Mouse (Mus musculus) intestine, embryonic 16.5 days (tissue): ENCODE results near the gene Mum1. TPM values are rescaled to one million over a fixed set of nuclear protein-coding genes. Genes with fewer than 3 reads are reported as not detected.

Experiments used
- ATAC-seq: fragments of 200-750 bp; cut with Nextera tagmentation; 2 replicates; pipeline ENCODE4 v1.8.0; 2017; ENCODE audit warnings: moderate TSS enrichment, moderate library complexity
- H3K27ac ChIP-seq: fragments of 300-500 bp; sonication (generic); 2 replicates; pipeline ENCODE4 v1.5.1; 2014; ENCODE audit warnings: mild to moderate bottlenecking, low read length
- H3K27me3 ChIP-seq: fragments of 300-500 bp; sonication (generic); replicated peaks from 2 replicates; pipeline ENCODE4 v1.6.1; 2014; ENCODE audit warnings: low read length, control low read depth, mixed read lengths; ENCODE audit not compliant: control insufficient read depth, insufficient read depth
- H3K36me3 ChIP-seq: fragments of 300-500 bp; sonication (generic); 2 replicates; pipeline ENCODE4 v1.6.1; 2014; ENCODE audit warnings: low read length, control low read depth; ENCODE audit not compliant: control insufficient read depth, insufficient read depth
- H3K4me1 ChIP-seq: fragments of 300-500 bp; sonication (generic); 2 replicates; pipeline ENCODE4 v1.6.1; 2014; ENCODE audit warnings: low read length, control low read depth, mixed read lengths; ENCODE audit not compliant: control insufficient read depth, insufficient read depth
- H3K4me2 ChIP-seq: fragments of 300-500 bp; sonication (generic); 2 replicates; pipeline ENCODE4 v1.6.1; 2014; ENCODE audit warnings: low read depth, low read length, control low read depth
- H3K4me3 ChIP-seq: fragments of 300-500 bp; sonication (generic); 2 replicates; pipeline ENCODE4 v1.5.1; 2014; ENCODE audit warnings: mild to moderate bottlenecking, low read length
- H3K9ac ChIP-seq: fragments of 300-500 bp; sonication (generic); 2 replicates; pipeline ENCODE4 v1.6.1; 2014; ENCODE audit warnings: low read depth, low read length
- H3K9me3 ChIP-seq: fragments of 300-500 bp; sonication (generic); 2 replicates; pipeline ENCODE4 v1.6.1; 2016; ENCODE audit warnings: low read length, control low read depth; ENCODE audit not compliant: control insufficient read depth
- WGBS: fragments of 180-500 bp; shearing (Covaris S2); extraction: QIAGEN DNeasy Blood & Tissue Kit; methylation state at CpG from one replicate; pipeline ENCODE4 v1.1.7; 2014; 5-methylcytosine and 5-hydroxymethylcytosine counted together
- polyA plus RNA-seq: library from polyadenylated mRNA; unstranded; fragments of >200 nt; fragmentation: Nextera tagmentation; extraction: Ambion mirVana; gene quantifications from 2 replicates; pipeline ENCODE4 v1.2.1, GENCODE M21; 2015

The Mum1 gene
- polyA plus RNA-seq, 1 experiment from 2014 or later = 40.9 TPM

DNA sequence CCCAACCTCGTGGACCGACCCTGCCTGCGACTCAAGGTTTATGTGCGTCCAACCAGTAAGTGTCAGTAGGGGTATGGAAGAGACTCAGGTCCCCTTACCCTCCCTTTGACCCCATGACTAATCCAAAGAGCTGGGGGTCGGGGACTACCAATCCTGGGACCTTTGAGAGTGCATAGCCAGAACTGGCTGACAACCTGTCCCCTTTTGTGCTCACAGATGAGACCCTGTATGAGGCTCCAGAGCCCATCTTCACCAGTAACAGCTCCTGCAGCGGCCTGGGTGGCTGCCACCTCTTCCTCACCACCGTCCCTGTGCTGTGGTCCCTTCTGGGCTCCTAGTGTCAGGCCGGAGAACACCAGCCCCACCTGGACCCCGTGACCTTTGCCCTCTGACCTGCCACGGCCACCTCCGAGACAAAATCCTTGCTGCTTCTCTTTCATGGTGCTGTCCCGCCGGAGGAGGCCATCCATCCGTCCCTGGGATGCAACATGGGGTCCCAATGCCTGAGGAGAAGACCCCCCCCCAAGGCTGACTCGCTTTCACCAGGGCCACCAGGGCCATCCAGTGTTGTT lies 37.7 kb upstream of the Mum1 start:
- 86% methylated on average over 15 of the region's 15 CpGs for WGBS
- Histone ChIP-seq H3K9ac (no peak overlapping the region), H3K4me3 (no peak overlapping the region), H3K4me1 (peaks cover 12% of the 10 kb centered on the region), H3K27ac (no peak overlapping the region), H3K4me2 (no peak overlapping the region), H3K9me3 (no peaks in the 10 kb centered on the region), H3K27me3 (peaks cover 29% of the 10 kb centered on the region), H3K36me3 (no peaks in the 10 kb centered on the region)
- ATAC-seq = no peak

DNA sequence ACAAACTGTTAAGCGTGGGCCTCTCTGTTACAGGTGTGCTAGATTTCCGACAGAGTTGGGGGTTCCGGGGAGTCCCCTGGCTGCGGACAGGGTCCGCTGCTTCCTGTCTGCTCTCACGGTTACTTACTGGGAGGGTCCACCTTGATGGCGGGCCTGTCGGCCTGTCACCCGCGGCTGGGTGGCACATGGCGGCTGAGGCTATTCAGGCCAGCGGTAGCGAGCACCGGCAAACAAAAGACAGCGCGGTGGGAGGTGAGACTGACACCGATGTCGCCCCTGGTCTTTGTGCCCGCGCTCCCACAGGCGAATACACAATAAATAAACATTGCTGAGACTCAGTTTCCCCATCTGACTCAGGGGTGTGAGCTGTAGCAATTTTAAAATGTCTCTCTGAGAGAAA lies 36.2 kb upstream of the Mum1 start:
- peaks cover 29% of the 10 kb centered on the region for H3K27me3 ChIP-seq
- peak overlapping the region; percentile 76 for H3K4me2 ChIP-seq
- H3K27ac ChIP-seq = no peak overlapping the region
- H3K4me3 ChIP-seq = peak overlapping the region; percentile 47
- H3K9me3 ChIP-seq = no peaks in the 10 kb centered on the region
- H3K36me3 ChIP-seq = no peaks in the 10 kb centered on the region
- peaks cover 12% of the 10 kb centered on the region for H3K4me1 ChIP-seq
- peak overlapping the region; percentile 57 for H3K9ac ChIP-seq
- WGBS = 19% methylated on average over 21 of the region's 21 CpGs
- no peak for ATAC-seq

DNA sequence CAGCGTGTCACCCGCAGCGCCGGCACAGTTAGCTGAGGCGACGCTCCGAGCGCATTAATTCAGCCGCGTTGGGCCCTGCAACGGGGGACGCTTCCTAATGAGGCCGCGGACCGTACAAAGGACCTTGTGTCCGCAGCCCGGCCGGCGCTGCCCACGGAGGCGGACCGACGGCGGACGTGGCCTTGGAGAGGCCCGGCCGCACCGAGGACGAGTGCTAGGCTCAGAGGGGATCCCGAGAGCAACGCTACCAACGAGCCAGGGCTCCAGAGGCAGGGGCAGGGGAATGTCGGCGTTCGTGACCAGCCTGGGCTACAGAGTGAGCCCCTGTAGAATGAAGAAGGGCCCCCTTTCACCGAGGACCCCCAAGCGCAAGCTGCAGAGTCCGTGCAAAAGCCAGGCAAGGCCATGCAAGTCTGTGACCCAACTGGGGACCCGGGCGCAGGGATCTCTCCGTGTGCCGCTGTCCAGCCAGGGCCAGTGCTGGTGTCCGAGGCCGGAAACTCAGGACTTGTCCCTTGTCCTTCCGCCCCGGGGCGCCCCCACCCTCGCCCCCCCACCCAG lies 35.7 kb upstream of the Mum1 start:
- H3K9ac ChIP-seq = peak overlapping the region; percentile 57

DNA sequence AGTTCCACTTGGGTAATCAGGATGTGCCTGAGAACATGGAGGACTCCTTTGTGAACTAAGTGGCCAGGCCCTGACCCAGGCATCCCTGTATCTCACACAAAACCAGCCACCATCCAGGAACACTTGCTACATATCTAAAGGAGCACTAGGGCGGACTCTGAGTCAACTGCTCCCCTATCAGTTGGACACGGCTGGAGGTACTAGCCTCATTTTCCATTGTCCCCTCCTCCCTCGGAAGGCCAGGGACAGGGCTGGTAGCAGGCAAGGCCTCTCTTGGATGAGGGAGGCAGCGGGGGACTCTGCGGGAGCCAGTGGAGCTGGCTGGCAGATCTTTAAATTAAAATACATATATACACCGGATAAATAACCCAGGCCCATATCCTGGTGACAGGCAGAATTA lies 32.3 kb upstream of the Mum1 start:
- no peak overlapping the region for H3K4me3 ChIP-seq
- ATAC-seq = no peak
- 82% methylated on average over 6 of the region's 6 CpGs for WGBS
- H3K36me3 ChIP-seq = no peaks in the 10 kb centered on the region
- no peaks in the 10 kb centered on the region for H3K9me3 ChIP-seq
- H3K4me2 ChIP-seq = no peak overlapping the region
- no peak overlapping the region for H3K9ac ChIP-seq
- peaks cover 12% of the 10 kb centered on the region for H3K4me1 ChIP-seq
- no peak overlapping the region for H3K27ac ChIP-seq
- peaks cover 29% of the 10 kb centered on the region for H3K27me3 ChIP-seq

More for the DNA sequence above, 35.7 kb upstream of the Mum1 start:
- peak overlapping the region; percentile 47 for H3K4me3 ChIP-seq
- peaks cover 29% of the 10 kb centered on the region for H3K27me3 ChIP-seq
- H3K4me2 ChIP-seq = peak overlapping the region; percentile 76
- H3K27ac ChIP-seq = no peak overlapping the region
- peak; percentile 48; the same call in 1 of the 2 replicates for ATAC-seq
- WGBS = under 1% methylated on average over 48 of the region's 48 CpGs
- H3K9me3 ChIP-seq = no peaks in the 10 kb centered on the region
- H3K4me1 ChIP-seq = peaks cover 12% of the 10 kb centered on the region
- H3K36me3 ChIP-seq = no peaks in the 10 kb centered on the region

DNA sequence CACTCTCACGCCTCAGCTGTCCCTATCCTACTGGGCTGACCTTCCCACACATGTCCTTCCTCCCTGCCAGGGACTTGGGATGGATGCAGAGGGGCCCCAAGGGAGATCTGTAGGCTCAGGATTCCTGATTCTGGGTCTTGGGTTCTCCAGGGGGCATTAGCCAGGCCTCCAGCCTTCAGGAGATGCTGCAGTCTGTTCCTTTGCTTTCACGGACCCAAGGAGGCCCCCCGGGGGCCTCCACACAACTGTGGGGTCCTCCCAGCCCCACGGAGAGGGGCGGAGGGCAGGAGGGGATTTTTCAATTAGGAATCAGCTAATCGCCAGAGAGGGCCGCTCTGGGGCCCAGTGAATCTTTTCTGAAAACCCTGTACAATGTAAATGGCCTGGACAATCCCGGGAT lies 31.8 kb upstream of the Mum1 start:
- Histone ChIP-seq H3K4me3 (no peak overlapping the region), H3K4me1 (peaks cover 12% of the 10 kb centered on the region), H3K36me3 (no peaks in the 10 kb centered on the region), H3K27me3 (peaks cover 29% of the 10 kb centered on the region), H3K27ac (no peak overlapping the region), H3K9ac (no peak overlapping the region), H3K4me2 (no peak overlapping the region), H3K9me3 (no peaks in the 10 kb centered on the region)
- no peak for ATAC-seq
- 66% methylated on average over 8 of the region's 8 CpGs for WGBS

DNA sequence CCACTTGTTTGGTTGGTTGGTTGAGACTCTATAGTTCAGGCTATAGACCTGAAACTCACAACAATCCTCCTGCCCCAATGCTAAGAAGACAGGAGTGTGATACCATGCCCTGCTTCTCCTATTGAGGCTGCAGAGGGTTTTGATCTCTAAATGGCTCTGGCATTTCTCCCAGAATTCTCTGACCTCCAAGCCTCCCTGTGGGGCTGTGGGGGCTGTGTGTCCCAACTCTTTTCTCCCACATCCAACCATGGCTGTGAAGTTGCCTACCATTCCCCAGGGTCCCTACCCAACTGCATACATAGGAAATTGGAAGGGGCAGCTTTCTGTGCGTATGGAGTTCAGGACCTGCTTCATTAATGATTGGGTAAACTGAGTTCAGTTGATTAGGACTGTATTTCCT lies 30.1 kb upstream of the Mum1 start:
- no peaks in the 10 kb centered on the region for H3K4me1 ChIP-seq
- no peak for ATAC-seq
- no peak overlapping the region for H3K4me3 ChIP-seq
- no peak overlapping the region for H3K9ac ChIP-seq
- no peak overlapping the region for H3K27ac ChIP-seq
- WGBS = 94% methylated on average over 1 of the region's 1 CpGs
- H3K4me2 ChIP-seq = no peak overlapping the region
- no peaks in the 10 kb centered on the region for H3K36me3 ChIP-seq
- H3K9me3 ChIP-seq = no peaks in the 10 kb centered on the region
- peaks cover 14% of the 10 kb centered on the region for H3K27me3 ChIP-seq

DNA sequence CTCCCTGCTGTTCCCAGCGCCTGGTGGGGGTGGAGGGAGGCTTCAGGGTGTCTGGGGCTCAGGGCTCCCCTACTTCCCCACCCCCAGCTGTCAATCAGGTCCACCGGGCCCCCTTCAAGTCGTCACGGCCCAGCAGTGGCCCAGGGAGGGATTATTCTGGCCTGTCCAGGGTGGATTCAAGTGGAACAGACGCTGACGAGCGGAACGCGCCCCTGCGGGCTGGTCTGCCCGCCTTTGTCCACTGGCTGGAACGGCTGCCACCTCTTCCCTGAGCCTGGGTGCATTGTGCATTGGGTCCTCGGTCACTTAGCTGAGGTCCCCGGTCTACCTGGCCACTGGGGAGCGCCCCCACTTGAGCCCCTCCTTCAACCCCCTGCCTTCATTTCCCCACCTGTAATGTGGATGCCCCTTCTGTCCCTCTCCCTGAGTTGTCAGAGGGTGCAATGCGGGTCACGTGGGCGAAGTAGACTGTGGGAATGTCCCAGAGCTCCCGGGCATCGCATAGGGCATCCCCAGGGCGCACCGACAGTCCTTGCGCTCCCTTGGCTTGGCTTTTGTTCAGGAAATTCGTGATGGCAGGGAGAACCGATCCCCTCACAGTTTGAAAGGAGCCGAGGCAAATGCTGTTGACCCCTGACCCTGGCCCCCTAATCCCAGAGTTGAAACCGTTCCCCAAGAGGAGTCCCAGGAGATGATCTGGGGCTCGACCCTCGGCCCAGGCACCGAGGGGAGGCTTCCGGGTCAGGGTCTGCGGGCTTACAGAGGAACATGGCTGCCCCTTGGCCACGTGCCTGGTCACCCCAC lies 29.3 kb upstream of the Mum1 start:
- no peak overlapping the region for H3K4me3 ChIP-seq
- H3K4me2 ChIP-seq = no peak overlapping the region
- H3K27me3 ChIP-seq = peaks cover 8% of the 10 kb centered on the region
- 74% methylated on average over 33 of the region's 33 CpGs for WGBS
- H3K9ac ChIP-seq = no peak overlapping the region
- H3K36me3 ChIP-seq = no peaks in the 10 kb centered on the region
- ATAC-seq = no peak
- H3K27ac ChIP-seq = no peak overlapping the region
- H3K4me1 ChIP-seq = no peaks in the 10 kb centered on the region
- no peaks in the 10 kb centered on the region for H3K9me3 ChIP-seq

DNA sequence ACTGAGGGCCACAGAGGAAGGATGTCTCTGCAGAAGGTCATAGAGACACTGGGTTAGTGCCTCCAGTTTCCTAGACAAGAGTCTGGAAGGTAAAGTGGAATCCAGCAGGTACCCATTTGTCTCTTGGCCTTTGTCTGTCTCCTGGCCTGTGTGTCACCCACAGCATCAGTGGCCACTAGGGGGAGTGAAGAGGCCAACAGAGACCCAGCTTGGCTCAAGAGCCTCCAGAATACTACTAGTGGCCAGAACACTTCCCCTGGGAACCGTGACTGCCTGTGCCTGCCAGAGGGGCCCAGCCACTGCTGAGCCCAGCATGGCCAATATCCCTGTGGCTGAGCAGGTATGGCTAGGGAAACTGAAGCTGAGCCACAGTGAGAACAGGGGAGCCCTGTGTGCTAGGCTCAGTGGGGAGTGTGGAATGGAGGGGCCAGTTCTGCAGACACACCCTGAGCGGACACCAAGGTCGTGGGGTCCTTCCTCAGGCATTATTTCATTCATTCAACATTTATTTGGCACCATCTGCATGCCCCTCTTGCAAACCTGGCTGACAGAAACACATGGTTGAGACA lies 26.7 kb upstream of the Mum1 start:
- ATAC-seq = peak; percentile 83
- Histone ChIP-seq H3K27me3 (no peaks in the 10 kb centered on the region), H3K4me3 (no peak overlapping the region), H3K36me3 (no peaks in the 10 kb centered on the region), H3K4me1 (no peaks in the 10 kb centered on the region), H3K4me2 (no peak overlapping the region), H3K9me3 (no peaks in the 10 kb centered on the region), H3K9ac (no peak overlapping the region), H3K27ac (no peak overlapping the region)
- WGBS = 51% methylated on average over 3 of the region's 3 CpGs

DNA sequence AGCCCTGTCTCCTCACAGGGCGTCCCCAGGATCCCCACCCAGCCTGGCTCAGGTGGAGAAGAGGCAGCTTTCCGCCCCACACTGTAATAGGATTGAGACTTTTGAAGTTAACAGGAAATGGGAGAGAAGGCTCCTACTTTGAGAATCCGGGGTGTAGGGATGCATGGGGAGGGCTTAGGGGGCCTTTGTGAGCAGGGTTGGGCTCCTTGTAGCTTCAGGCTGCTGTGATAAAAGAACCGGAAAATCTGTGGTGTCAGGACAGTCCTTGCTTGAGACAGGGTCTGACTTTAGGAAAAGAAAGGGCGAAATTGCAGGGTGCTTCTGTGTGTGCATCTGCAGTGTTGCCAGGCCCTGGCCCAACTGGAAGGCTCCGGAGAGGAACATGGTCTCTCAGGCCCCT lies 25.7 kb upstream of the Mum1 start:
- no peak overlapping the region for H3K4me3 ChIP-seq
- no peaks in the 10 kb centered on the region for H3K27me3 ChIP-seq
- H3K36me3 ChIP-seq = no peaks in the 10 kb centered on the region
- no peak overlapping the region for H3K4me2 ChIP-seq
- H3K27ac ChIP-seq = no peak overlapping the region
- H3K9me3 ChIP-seq = no peaks in the 10 kb centered on the region
- no peak for ATAC-seq
- no peak overlapping the region for H3K9ac ChIP-seq
- no peaks in the 10 kb centered on the region for H3K4me1 ChIP-seq
- 82% methylated on average over 6 of the region's 6 CpGs for WGBS
